Mouse (Mus musculus): ENCODE measurements around the gene Klf5.
A peak's percentile ranks its signal among the peaks of the same experiment; 100 is the strongest.

The Klf5 gene

GRCm38 (mm10) chr14:99298385-99299021 is at the start of gene Klf5:
TSS of gene Klf5 (plus strand) at chr14:99298691.
- peak; percentile 97 for DNase-seq (ENCODE audit: low spot score)

- DNase-seq (ENCODE audit: low spot score), result no peak
Observed at GRCm38 (mm10) chr14:99262026-99262425, 36.5 kb upstream of the Klf5 start.

GRCm38 (mm10) chr14:99263816-99264215 is 34.7 kb upstream of the Klf5 start:
- DNase-seq (ENCODE audit: low spot score), result no peak

GRCm38 (mm10) chr14:99265791-99266190 is 32.7 kb upstream of the Klf5 start:
- no peak for DNase-seq (ENCODE audit: low spot score)

GRCm38 (mm10) chr14:99266749-99267148 is 31.7 kb upstream of the Klf5 start:
- DNase-seq (ENCODE audit: low spot score), result no peak

GRCm38 (mm10) chr14:99274056-99274455 is 24.4 kb upstream of the Klf5 start:
- no peak for DNase-seq (ENCODE audit: low spot score)

- DNase-seq (ENCODE audit: low spot score), result no peak
Observed at GRCm38 (mm10) chr14:99275827-99276226, 22.7 kb upstream of the Klf5 start.

- DNase-seq (ENCODE audit: low spot score), result no peak
Observed at GRCm38 (mm10) chr14:99278312-99278711, 20.2 kb upstream of the Klf5 start.

- DNase-seq (ENCODE audit: low spot score), result no peak
Observed at GRCm38 (mm10) chr14:99278763-99279486, 19.6 kb upstream of the Klf5 start.

GRCm38 (mm10) chr14:99280399-99280798 is 18.1 kb upstream of the Klf5 start:
- DNase-seq (ENCODE audit: low spot score), result no peak

- DNase-seq (ENCODE audit: low spot score), result no peak
Observed at GRCm38 (mm10) chr14:99280825-99281433, 17.6 kb upstream of the Klf5 start.

GRCm38 (mm10) chr14:99285486-99285885 is 13.0 kb upstream of the Klf5 start:
- no peak for DNase-seq (ENCODE audit: low spot score)

- DNase-seq (ENCODE audit: low spot score), result no peak
Observed at GRCm38 (mm10) chr14:99292176-99292575, 6.3 kb upstream of the Klf5 start.

GRCm38 (mm10) chr14:99294424-99294823 is 4.1 kb upstream of the Klf5 start:
- DNase-seq (ENCODE audit: low spot score), result no peak

GRCm38 (mm10) chr14:99295606-99296341 is 2.7 kb upstream of the Klf5 start:
- DNase-seq (ENCODE audit: low spot score), result peak; percentile 31

- DNase-seq (ENCODE audit: low spot score), result peak; percentile 62
Observed at GRCm38 (mm10) chr14:99299022-99299481, 561 bp downstream of the Klf5 start.

- DNase-seq (ENCODE audit: low spot score), result no peak
Observed at GRCm38 (mm10) chr14:99299701-99300191, 1.3 kb downstream of the Klf5 start.

GRCm38 (mm10) chr14:99301472-99301871 is 3.0 kb downstream of the Klf5 start:
- peak; percentile 64 for DNase-seq (ENCODE audit: low spot score)

GRCm38 (mm10) chr14:99304387-99304786 is 5.9 kb downstream of the Klf5 start:
- no peak for DNase-seq (ENCODE audit: low spot score)

GRCm38 (mm10) chr14:99304997-99305792 is 6.7 kb downstream of the Klf5 start:
- no peak for DNase-seq (ENCODE audit: low spot score)

- DNase-seq (ENCODE audit: low spot score), result no peak
Observed at GRCm38 (mm10) chr14:99306410-99306809, 7.9 kb downstream of the Klf5 start.
